Comparison of ENCODE assay signal across 19 mouse cellular contexts in the genomic region with DNA sequence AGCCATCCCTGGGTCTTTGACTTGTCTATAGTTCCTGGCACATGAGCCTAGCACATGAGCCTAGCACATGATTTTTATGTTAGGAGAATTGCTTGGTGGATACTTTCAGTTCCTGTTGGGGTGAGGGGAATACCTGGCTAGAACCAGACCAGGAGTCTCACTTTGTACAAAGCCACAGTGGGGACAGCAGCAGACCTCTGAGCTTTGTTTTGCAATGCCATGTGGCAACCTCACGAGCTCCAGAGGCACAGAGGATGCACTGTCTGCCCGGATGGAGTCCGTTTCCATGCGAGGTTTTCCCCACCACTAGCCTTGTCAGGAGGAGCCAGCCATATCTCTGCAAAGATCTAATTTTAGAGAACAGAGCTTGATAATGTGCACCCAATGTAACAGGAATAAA.
DNase-seq lines count a peak whose midpoint lies in the region; ATAC-seq and TF ChIP-seq lines count a peak whose summit lies in the region.
"Had no signal": no experiment of that assay in that cellular context is flagged by ENCODE, and none has a peak within 500 bp of the region (broad histone marks: within the 10 kb centered on the region; RNA-seq: fewer than 3 reads in every experiment).

No protein-coding gene starts in this region.

- H3K4me3 ChIP-seq in hindbrain, embryonic 16.5 days (ENCODE audit: low read length): no peak overlapping the region
- H3K4me3 ChIP-seq in hindbrain, embryonic 14.5 days (replicated peaks; ENCODE audit: low read length): no peak overlapping the region
- no peak overlapping the region for H3K4me3 ChIP-seq in embryonic facial prominence, embryonic 10.5 days
- H3K4me3 ChIP-seq in liver, postnatal 0 days (ENCODE audit: low read depth, low read length): no peak overlapping the region
- no peak overlapping the region for H3K4me3 ChIP-seq in stomach, postnatal 0 days (ENCODE audit: low read depth, low read length)
- H3K4me3 ChIP-seq: forebrain, embryonic 15.5 days; heart, embryonic 10.5 days; megakaryocyte, embryonic 14.5 days; stomach, embryonic 15.5 days had no signal

- H3K27me3 ChIP-seq in hindbrain, embryonic 16.5 days (replicated peaks; ENCODE audit: control insufficient read depth, insufficient read depth, low read length): no peaks in the 10 kb centered on the region
- H3K27me3 ChIP-seq in hindbrain, embryonic 14.5 days (ENCODE audit: control insufficient read depth, insufficient read depth, low read length): no peaks in the 10 kb centered on the region
- no peaks in the 10 kb centered on the region for H3K27me3 ChIP-seq in embryonic facial prominence, embryonic 10.5 days (replicated peaks; ENCODE audit: low read depth, poor library complexity, severe bottlenecking)
- no peaks in the 10 kb centered on the region for H3K27me3 ChIP-seq in liver, postnatal 0 days (ENCODE audit: insufficient read depth, low read length)
- no peaks in the 10 kb centered on the region for H3K27me3 ChIP-seq in stomach, postnatal 0 days (ENCODE audit: control insufficient read depth, insufficient read depth, low read length)
- H3K27me3 ChIP-seq: forebrain, embryonic 15.5 days; Patski; stomach, embryonic 15.5 days had no signal

- ATAC-seq in hindbrain, embryonic 16.5 days: peak; percentile 28; the same call in 1 of the 2 replicates
- ATAC-seq in hindbrain, embryonic 14.5 days (ENCODE audit: low FRiP score): no peak
- ATAC-seq in granulocyte monocyte progenitor cell, adult 5-6 weeks (replicated peaks; ENCODE audit: poor library complexity, severe bottlenecking): peak; percentile 85
- peak; percentile 87 for ATAC-seq in liver, postnatal 0 days
- ATAC-seq in stomach, postnatal 0 days (ENCODE audit: low FRiP score, low TSS enrichment): no peak
- ATAC-seq: activated CD4-positive, CD25-positive, alpha-beta regulatory T cell, adult 4 months; lung, postnatal 0 days; midbrain, embryonic 16.5 days; Patski had no signal

- no peak for TF ChIP-seq EP300 in liver, postnatal 0 days (IDR thresholded peaks at IDR 0.05; ENCODE audit: low read depth)
- no peak for TF ChIP-seq EP300 in stomach, postnatal 0 days (optimal IDR thresholded peaks at IDR 0.05)

- no peak overlapping the region for H3K9ac ChIP-seq in hindbrain, embryonic 16.5 days (ENCODE audit: low read depth, low read length)
- no peak overlapping the region for H3K9ac ChIP-seq in hindbrain, embryonic 14.5 days
- no peak overlapping the region for H3K9ac ChIP-seq in liver, postnatal 0 days (replicated peaks)
- H3K9ac ChIP-seq in stomach, postnatal 0 days (ENCODE audit: low read length): no peak overlapping the region
- H3K9ac ChIP-seq: forebrain, embryonic 15.5 days; stomach, embryonic 15.5 days had no signal

- H3K27ac ChIP-seq in hindbrain, embryonic 16.5 days (ENCODE audit: low read depth, low read length): no peak overlapping the region
- no peak overlapping the region for H3K27ac ChIP-seq in hindbrain, embryonic 14.5 days
- H3K27ac ChIP-seq in embryonic facial prominence, embryonic 10.5 days (replicated peaks): peak overlapping the region; percentile 73; the same call in 1 of the 2 replicates
- no peak overlapping the region for H3K27ac ChIP-seq in liver, postnatal 0 days (ENCODE audit: low read depth)
- no peak overlapping the region for H3K27ac ChIP-seq in stomach, postnatal 0 days (replicated peaks)
- H3K27ac ChIP-seq: forebrain, embryonic 15.5 days; heart, embryonic 10.5 days; hindbrain, postnatal 0 days had no signal

- no peak overlapping the region for H3K4me2 ChIP-seq in hindbrain, embryonic 16.5 days (ENCODE audit: low read length)
- H3K4me2 ChIP-seq in hindbrain, embryonic 14.5 days (replicated peaks): no peak overlapping the region
- H3K4me2 ChIP-seq in liver, postnatal 0 days (ENCODE audit: low read depth, low read length): no peak overlapping the region
- no peak overlapping the region for H3K4me2 ChIP-seq in stomach, postnatal 0 days (replicated peaks; ENCODE audit: low read depth)
- H3K4me2 ChIP-seq: forebrain, embryonic 15.5 days; stomach, embryonic 15.5 days had no signal

- peaks cover 9% of the 10 kb centered on the region for H3K4me1 ChIP-seq in hindbrain, embryonic 16.5 days (ENCODE audit: control insufficient read depth, insufficient read depth, low read depth, low read length)
- H3K4me1 ChIP-seq in hindbrain, embryonic 14.5 days (replicated peaks; ENCODE audit: control insufficient read depth, insufficient read depth, low read length): no peaks in the 10 kb centered on the region
- peaks cover 20% of the 10 kb centered on the region for H3K4me1 ChIP-seq in embryonic facial prominence, embryonic 10.5 days
- H3K4me1 ChIP-seq in liver, postnatal 0 days (ENCODE audit: insufficient read depth): peaks cover 8% of the 10 kb centered on the region; the same call in 1 of the 2 replicates
- H3K4me1 ChIP-seq in stomach, postnatal 0 days (replicated peaks; ENCODE audit: control insufficient read depth, insufficient read depth): no peaks in the 10 kb centered on the region
- H3K4me1 ChIP-seq: heart, embryonic 10.5 days; megakaryocyte, embryonic 14.5 days had no signal

- WGBS in hindbrain, embryonic 16.5 days: 72% methylated on average over 4 of the region's 4 CpGs
- 73% methylated on average over 4 of the region's 4 CpGs for WGBS in hindbrain, embryonic 14.5 days
- WGBS in embryonic facial prominence, embryonic 10.5 days: 46% methylated on average over 4 of the region's 4 CpGs
- WGBS in liver, postnatal 0 days (ENCODE audit: insufficient replicate concordance): 57% methylated on average over 4 of the region's 4 CpGs
- WGBS in stomach, postnatal 0 days: 75% methylated on average over 4 of the region's 4 CpGs

- no peaks in the 10 kb centered on the region for H3K9me3 ChIP-seq in hindbrain, embryonic 16.5 days (ENCODE audit: control insufficient read depth, low read length)
- no peaks in the 10 kb centered on the region for H3K9me3 ChIP-seq in hindbrain, embryonic 14.5 days (ENCODE audit: control insufficient read depth, low read length)
- H3K9me3 ChIP-seq in embryonic facial prominence, embryonic 10.5 days: no peaks in the 10 kb centered on the region
- no peaks in the 10 kb centered on the region for H3K9me3 ChIP-seq in liver, postnatal 0 days (ENCODE audit: low read length)
- H3K9me3 ChIP-seq in stomach, postnatal 0 days (ENCODE audit: control insufficient read depth, low read length): no peaks in the 10 kb centered on the region
- H3K9me3 ChIP-seq: forebrain, embryonic 15.5 days; heart, embryonic 10.5 days; stomach, embryonic 15.5 days had no signal

- no peak for TF ChIP-seq CTCF in liver, postnatal 0 days (IDR thresholded peaks at IDR 0.05; ENCODE audit: low read depth)
- TF ChIP-seq CTCF in stomach, postnatal 0 days (IDR thresholded peaks at IDR 0.05; ENCODE audit: low read depth): no peak

- no peaks in the 10 kb centered on the region for H3K36me3 ChIP-seq in hindbrain, embryonic 16.5 days (ENCODE audit: control insufficient read depth, insufficient read depth, low read length)
- H3K36me3 ChIP-seq in hindbrain, embryonic 14.5 days (replicated peaks; ENCODE audit: control insufficient read depth, insufficient read depth): no peaks in the 10 kb centered on the region
- no peaks in the 10 kb centered on the region for H3K36me3 ChIP-seq in embryonic facial prominence, embryonic 10.5 days (replicated peaks)
- H3K36me3 ChIP-seq in liver, postnatal 0 days (replicated peaks; ENCODE audit: insufficient read depth, low read length): no peaks in the 10 kb centered on the region
- no peaks in the 10 kb centered on the region for H3K36me3 ChIP-seq in stomach, postnatal 0 days (ENCODE audit: control insufficient read depth, insufficient read depth, low read length)
- H3K36me3 ChIP-seq: forebrain, embryonic 15.5 days; heart, embryonic 10.5 days; stomach, embryonic 15.5 days had no signal

- no peak for DNase-seq in hindbrain, embryonic 14.5 days (ENCODE audit: low spot score)
- no peak for DNase-seq in embryonic facial prominence, embryonic 10.5 days (ENCODE audit: low spot score)
- DNase-seq in liver, postnatal 0 days: peak; percentile 41
- DNase-seq in cerebellum, adult 11-12 months: no peak
- no peak for DNase-seq in stomach, postnatal 0 days (ENCODE audit: low spot score)
- DNase-seq: adrenal gland, postnatal 25 days; cerebellum, adult 8-10 months; right cerebral cortex, adult 18-20 months had no signal

Comparison
In these comparisons a context has a peak if more than half of its experiments do, and no peak if none do; other contexts are left out.
1. ATAC-seq: peak in hindbrain, embryonic 16.5 days (single experiment), granulocyte monocyte progenitor cell, adult 5-6 weeks (single experiment) and liver, postnatal 0 days (single experiment); none in hindbrain, embryonic 14.5 days (single experiment) and stomach, postnatal 0 days (single experiment).